Mouse (Mus musculus): ENCODE results near the gene Kdm6b.

Gene Kdm6b

DNA sequence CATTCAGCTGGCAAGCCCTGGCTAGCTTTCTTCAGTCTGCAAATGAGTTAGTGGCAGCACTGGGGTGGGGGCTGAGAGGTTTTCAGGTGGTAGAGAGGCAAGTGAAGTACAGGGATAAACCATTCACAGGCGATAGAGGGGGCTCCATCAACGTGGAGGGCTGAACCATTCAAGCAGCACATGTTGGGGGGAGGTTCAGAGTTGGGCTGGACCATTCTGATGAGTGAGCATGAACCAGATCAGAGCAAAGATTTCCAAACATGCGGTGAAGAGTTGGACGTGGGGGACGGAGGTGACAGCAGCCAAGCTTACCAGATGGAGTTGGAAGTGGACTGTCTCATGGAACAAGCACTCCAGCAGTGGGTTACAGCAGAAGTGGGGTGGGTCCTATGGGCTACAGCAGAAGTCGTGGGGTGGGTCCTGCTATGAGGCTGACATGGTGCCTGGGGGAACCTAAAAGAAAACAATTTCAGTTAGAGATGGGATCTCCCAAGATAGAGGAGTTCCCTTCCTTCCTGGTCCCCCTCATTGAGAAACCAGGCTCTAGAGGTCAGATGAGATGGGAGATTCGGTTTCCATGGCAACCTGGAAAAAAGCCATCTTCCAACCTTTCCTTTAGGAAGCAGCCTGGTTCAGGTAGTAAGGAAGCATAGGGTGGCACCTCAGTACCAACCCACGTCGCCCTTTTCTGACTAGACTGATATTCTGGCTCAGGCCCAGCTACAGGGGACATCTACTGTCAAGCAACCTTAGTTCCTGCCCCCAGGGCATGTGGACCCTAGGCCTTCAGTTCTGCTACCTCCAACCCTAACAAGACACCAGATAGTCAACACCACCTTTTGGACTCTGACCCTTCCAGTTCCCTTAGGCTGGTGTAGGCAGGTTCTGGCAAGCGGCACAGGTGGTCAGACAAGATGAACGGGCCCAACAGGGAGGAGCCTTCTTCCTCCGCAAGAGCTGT lies at the start of gene Kdm6b:
Gene Kdm6b (minus strand): TSS at position 455 of the 961 bp plus-strand sequence.
- DNase-seq, result peak; percentile 72 to 83

DNA sequence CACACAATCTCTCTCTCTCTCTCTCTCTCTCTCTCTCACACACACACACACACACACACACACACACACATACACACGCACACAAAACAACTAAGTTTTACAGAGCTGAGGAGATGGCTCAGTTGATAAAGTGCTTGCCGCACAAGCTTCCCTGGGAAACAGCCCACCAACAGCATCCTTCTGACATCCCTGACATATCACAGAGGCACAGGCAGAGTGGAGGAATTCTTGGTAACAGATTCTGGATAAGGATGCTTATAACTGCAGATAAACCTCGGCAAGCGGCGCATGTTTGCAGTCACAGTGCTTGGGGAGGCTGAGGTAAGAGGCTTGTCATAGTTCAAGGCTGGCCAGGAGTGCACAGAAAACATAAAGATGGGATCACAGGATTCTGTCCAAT lies 48.1 kb upstream of the Kdm6b start:
- no peak for DNase-seq

DNA sequence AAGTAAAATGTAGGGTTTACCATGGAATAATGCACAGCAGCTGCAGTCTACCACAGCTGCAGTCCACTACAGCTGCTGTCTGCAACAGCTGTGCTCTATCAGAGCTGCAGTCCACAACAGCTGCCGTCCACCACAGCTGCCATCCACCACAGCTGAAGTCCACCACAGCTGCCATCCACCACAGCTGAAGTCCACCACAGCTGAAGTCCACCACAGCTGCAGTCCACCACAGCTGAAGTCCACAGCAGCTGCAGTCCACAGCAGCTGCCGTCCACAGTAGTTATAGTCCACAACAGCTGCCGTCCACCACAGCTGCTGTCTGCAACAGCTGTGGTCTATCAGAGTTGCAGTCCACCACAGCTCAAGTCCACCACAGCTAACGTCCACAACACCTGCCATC lies 46.4 kb upstream of the Kdm6b start:
- no peak for DNase-seq

DNA sequence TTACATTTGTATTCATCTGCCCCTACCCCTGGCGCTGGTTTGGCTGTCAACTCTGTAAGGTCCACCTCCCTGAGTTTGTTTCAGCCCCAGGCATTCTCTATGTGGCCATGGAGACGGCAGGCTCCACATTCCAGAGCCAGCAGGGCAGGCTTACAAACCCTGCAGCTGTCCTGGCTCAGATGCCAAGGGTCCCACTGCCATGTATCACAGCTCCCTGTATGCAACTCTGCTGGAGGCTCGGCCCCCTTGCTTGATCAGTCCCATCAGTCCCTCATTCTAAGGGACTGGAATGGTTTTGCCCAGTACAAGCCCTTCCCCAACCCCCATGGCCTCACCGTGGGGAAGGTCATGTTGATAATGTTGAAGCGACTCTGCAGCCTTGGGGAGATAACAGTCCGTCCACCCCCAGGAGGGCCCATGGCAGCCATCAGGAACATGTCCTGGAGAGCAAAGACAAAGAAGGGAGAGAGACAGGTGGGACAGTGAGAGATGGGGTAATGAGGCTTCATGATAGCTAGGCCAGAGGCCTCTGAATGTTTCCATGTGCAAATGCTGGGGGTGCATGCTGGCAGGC lies 43.6 kb upstream of the Kdm6b start:
- peak; percentile 25 to 59 for DNase-seq

DNA sequence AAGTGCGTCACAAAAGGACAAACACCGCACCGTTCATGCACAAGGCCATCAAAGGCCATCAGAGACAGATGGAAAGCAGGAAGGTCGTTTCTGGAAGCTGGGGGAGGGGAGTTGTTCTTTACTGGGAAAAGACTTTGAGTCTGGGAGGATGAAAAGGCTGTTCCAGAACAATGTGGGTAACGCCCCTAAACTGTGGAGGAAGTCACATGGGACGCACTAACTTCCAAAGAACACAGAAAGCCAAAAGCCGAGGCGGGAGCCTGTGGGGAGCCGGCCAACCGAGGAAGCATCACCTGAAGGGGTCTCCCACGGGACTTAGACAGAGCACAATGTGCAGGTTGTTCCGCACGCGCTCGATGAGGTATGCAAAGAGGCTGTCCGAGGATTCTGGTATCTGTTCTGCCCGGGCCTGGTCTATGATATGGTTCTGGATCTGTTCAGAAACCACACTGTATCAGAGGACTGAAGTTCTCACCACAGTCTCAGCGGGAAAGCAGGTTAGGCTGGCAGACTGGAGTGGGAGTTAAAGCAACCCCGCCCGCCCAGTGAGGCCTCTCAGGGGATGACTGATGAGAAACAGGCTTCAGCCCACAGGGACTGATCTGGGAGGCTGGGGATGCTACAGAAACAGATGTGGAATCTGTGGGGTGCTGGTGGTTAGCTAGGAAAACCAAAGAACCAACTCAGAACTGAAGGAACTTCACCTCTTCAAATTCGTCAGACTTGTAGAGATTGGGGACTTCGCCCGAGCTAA lies 38.8 kb upstream of the Kdm6b start:
- DNase-seq, result no peak

DNA sequence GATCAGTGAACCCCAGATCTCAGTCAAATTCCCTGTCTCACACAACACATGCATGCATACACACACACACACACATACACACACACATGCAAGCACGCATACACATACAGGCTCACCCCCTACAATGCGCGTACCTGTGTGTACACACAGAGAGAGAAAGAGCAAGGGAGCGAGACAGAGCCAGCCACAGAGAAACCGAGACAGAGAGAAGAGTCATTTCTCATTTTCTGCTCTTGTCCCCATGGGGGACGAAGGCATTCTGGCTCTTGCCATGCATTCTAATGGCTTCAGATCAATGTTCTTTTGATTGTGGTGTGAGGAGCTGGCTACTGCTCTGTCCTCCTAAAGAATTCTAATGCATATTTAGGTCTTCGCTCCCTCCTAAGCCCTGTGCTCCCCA lies 33.8 kb upstream of the Kdm6b start:
- no peak for DNase-seq

DNA sequence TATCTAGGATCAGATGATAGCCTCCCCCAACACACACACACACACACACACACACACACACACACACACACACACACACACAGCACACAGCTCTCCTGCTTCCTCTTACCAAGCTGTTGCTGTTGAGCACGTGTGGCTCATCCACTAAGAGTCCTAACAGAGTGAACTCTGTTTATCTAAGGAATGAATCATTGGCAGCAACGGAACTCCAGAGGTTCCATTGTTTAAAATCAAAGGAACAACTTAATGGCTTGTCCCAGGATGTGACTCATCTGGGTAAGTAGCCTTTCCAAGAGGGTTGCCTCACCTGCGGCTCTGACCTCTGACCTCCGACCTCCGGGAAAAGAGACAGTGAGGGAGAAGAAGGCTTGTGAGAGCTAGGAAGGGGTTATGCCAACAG lies 29.9 kb upstream of the Kdm6b start:
- no peak for DNase-seq

DNA sequence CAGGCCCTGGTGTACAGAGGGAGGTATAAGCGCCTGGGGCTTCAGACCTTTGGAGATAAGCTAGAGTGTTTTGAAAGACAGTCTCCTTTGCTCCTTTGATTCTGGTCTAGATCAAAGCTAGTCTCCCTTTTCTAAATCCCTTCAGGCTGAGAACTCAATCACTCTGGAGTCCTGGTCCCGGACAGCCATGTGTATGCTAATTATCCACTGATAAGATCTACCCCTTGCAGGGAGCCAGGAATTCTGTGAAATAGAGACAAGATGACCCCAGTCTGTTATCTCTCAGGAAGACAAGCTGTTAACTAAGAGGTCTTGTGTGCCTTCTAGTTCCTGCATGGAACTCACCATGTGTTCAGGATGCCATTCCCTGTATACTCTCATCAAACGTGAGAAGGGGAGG lies 23.8 kb upstream of the Kdm6b start:
- no peak for DNase-seq

DNA sequence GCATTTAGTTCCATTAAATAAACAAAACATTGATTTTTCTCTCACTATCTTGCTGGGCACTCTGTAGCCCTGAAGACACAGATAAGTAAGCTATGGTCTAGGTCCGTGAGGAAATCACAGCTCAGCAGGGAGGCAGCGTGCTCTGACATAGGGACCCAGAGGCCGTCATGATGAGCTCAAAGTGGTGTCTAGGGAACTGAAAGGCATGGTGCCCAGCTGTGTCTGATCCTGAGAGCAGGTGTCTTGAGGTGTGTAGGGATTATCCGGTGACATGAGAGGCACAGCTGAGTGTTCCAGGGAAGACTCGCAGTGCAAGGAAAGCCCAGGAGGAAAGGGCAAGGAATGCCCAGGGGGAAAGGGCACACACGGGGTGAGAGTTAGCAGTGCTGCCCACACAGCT lies 19.7 kb upstream of the Kdm6b start:
- DNase-seq, result no peak

DNA sequence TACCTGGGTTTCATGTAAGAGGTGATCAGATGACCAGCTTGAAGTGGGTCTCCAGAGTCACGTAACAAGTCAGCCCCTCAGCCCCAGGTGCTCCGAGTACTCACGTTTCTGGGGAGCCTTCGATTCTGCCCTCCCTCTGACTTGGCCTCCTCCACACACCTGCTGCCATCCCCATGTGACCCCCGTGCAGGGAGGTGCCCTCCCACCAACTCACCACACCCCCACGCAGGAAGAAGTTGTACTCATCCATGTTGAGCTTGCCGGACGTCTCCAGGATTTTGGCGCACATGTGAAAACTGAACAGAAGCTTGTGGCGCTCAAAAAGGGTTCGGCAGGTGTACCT lies 19.1 kb upstream of the Kdm6b start:
- no peak for DNase-seq

DNA sequence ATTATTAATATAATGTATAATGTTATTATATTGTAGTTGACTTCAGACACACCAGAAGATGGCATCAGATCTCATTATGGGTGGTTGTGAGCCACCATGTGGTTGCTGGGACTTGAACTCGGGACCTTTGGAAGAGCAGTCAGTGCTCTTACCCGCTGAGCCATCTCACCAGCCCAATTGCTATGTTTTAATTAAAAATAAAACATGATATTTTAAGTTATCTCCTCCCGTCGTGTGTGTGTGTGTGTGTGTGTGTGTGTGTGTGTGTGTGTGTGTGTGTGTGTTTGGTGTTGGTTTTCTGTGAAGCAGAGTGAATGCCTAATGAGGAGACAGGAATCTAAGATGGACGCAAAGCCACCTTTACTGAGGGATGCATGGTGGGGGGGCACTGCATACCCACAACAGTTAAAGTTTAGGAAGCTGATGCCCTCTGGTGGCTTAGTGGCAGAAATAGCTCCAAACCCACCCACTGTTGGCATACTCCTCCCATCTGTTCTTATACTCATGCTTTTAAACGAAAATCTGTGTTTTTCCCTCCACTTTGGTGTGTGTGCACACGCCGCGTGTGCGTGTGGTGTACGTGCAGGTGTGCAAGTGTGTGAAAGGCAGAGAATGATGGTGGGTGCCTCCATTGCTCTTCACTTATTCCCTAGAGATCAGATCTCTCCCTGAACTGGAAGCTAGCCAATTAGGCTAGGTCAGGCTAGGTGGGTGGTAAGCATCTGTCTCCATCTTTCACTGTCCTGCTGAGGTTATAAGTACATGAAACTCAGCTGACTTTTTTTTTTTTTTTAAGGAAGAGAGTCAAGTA lies 18.6 kb upstream of the Kdm6b start:
- DNase-seq, result peak; percentile 80 to 83

DNA sequence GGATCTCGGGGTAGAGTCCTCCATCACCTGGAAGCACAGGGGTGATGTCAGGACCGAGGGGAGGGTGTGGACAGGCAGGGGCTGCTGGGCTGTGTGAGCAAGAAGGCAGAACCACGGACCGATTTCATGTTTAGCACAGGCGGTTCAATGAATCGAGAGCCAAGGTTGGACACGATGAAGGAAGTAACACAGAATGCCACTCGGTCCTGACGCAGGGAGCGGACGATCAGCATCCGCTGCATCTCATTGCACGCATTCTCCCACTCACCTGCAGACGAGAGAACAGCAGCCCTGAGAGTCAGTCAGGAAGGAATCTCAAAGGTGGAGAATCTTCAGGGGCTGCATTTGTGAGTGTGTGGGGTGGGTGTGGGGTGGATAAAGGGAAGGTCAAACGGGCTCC lies 17.2 kb upstream of the Kdm6b start:
- DNase-seq, result no peak

DNA sequence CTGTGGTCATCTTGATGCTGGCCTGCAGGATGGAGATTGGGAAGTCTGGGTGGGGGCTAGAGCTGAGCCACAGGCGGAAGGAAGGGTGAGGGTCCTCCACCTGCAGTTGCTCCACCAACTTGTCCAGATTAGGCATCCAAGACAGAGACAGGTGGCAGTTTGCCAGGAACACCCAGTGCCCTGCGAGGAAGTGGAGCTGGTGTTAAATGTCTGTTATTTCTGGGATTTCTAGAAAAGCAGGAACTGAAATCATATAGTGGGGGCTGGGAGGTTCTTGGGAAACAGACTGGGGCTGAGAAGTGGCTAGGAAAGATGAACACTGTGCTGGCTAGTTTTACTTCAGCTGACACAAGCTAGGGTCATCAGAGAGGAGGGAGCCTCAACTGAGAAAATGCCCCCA lies 15.8 kb upstream of the Kdm6b start:
- DNase-seq, result no peak

DNA sequence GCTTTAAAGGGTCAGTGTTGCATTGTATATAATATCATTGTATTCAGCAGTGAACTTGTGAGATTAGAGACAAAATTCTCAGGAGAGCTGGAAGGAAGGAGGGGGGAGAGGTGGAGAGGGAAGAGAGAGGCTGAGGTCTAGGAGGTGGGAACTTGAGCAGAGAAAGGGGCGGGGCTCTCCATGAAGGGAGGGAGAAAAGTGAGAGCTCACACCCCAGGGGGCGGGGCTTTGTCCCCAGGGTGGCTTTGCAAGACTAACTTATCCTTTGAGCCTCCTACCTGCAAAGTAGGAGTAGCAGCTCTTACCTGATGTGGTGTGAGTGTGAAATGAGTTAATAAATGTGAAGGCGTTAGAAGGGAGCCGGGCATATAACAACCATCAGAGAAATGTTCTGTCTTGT lies 15.3 kb upstream of the Kdm6b start:
- peak; percentile 79 to 85 for DNase-seq

DNA sequence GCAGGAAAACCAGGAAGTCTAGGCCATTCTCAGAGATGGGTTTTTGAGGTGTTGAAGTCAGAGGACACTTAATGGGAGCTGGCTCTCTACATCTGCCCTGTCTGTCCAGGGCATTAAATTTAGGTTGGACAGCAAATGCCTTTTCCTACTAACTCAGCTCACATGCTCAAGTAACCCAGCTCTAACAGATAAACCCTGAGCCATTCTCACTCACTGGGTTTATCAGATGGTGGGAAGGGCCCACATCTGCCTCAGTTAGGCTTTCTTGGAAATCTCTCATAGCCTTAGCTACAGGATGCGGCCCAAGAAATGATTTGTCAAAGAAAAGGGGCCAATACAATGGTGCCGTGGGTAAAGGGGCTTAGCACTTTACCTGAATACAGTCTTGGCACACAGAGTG lies 12.8 kb upstream of the Kdm6b start:
- DNase-seq, result no peak

DNA sequence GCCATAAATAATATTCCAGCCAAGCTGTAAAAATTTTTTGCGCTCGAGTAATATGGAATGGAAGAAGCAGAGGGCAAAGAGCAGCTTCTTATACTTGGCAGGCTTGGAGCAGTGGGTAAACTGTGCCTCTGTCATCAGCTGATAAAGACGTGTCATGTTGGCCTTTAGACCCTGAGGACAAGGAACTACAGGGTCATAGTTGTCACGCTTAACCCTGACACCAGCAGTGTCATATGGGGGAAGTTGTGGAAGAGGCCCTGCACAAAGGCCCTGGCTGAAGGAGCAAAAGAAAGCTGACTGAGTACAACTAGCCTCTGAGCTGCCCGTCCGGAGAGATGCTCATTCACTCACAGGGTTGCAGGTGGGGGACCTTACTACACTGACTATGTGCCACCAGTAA lies 10.4 kb upstream of the Kdm6b start:
- DNase-seq, result no peak

DNA sequence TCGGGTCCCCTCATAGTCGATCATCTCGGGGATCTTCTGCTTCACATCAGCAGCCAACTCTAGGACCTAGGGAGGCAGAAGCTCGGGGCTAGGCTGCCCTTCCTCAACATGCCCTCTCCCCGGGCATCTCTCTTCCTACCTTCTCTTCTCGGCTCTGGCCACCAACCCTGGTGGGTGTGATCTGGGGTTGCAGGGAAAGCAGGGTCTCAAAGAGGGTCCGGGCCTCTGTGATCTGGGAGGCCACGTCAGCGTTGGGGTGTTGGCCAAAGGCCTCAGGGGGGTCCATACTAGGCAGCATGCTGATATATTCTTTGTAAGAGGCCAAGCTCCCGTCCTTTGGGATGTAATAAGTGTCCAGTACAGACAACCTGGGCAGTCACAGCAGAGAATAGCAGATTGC lies 9.4 kb upstream of the Kdm6b start:
- DNase-seq, result no peak

DNA sequence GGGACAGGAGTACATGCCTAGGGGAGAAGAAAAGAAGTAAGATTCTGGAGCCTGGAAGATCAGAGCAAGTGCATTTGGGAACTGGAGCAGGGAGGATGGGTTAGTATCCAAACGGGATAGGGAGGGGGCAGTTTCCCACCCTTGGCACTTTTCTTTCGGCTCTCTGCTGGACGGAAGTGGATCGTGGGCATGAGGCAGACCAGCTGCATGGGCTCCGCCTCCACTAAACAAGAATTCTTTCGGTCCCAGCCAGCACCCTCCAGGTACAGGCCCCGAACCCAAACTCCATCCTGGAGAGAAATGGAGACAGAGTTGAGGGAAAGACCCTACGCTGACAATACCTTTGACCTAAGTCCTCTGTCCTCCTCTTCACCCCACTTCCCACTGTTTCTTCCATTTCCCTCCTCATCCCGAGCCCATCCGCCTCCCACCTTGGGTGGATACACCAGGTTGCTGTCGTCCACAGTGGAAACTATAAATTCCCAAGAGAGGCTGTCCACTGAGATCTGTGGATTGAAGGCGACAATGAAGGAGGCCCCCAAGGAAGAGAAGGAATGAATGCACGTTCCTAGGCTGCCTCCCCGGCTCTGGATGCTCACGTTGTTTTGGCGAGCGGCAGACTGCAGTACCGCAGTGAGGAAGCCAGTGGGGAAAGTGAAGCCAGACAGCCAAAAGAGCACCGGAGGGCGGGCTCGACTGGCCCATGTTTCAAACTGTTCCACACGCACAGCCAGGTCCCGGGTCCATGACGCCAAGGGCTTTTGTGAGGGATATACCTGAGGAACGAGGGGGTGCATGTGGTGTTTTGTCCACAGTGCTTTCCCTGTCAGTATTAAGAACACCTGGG lies 7.9 kb upstream of the Kdm6b start:
- DNase-seq, result no peak

DNA sequence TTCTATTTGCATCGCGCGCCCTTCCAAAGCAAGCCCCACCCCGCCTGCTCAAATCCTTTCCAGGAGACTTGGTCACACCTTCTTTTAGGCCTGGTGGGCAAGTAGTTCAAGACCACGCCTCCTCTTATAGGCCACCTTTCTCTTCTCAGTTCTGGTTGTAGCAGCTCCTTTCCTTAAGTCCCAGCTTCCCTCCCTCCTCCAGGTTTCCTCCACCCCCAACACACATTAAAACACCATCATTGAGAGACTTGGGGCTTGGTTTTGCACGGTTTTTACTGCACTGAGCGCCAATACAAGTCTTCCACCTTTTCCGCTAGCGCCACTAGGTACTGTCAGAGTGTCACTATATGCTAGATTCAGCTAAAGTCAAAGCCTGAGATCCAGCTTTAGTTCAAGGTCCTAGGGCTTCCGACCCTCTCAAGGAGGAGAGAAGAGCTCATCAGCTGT lies 7.1 kb upstream of the Kdm6b start:
- peak; percentile 57 to 61 for DNase-seq

DNA sequence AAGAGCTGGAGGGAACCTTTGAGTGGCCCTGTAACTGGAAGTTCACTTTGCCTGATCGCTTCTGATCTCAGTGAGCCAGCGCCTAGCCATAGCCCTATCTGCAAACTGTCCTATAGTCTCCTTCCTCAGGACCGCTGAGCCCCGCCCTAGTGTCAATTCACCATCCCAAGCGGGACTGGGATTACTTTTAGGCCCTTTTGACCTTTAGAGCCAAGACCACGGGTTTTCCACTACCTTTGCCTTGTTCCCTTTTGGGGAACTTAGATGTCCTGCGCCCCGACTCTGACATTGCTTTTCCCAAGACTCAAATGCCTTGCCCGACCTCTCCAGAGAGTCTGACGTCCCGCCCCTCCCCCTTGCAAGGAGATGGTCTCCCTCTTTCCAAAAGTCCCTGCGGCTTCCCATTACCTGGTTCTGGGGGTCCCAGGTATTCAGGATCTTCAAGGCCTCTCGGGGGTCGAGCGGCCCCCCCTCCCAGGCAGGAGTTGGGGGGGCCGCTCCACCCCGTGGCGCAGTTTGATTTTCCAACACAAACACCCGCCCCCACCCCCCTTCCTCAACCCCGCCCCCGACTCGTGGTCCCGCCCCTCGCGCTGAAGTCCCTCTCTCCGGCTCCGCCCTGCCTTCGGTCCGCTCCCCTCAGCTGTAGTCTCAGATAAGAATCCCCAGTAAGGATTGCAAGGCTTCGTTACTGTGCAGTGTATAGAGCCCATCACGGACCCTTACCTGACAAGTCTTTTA lies 6.5 kb upstream of the Kdm6b start:
- peak in 1 of 2 experiments; percentile 61 for DNase-seq

DNA sequence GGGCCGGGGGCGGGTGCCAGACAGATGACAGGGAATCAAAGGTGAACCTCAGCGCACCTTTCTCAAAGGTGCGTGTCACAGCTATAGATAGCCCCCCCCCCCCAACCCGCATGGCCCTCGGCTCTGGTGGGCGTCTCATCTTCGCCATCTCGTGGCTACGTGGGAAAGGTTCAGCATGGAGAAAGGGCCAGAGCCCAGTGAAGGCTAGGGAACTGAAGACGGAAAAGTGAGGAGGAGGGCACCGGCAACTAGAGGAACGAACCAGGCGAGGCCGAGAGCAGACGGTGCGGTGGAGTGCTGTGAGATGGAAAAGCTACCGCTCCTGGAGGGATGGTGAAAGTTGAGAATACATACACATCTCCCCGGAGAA lies 6.0 kb upstream of the Kdm6b start:
- DNase-seq, result peak in 1 of 2 experiments; percentile 36

Data from kidney, adult 8-10 months (tissue).